Mouse (Mus musculus) limb, embryonic 11.5 days (tissue): ENCODE data around the gene 4933415A04Rik. TPM values are rescaled to one million over a fixed set of nuclear protein-coding genes. Genes with fewer than 3 reads are reported as not detected.
A peak's percentile ranks its signal among the peaks of the same experiment; 100 is the strongest.

Source experiments
- ATAC-seq: fragments of 200-750 bp; cut with Nextera tagmentation; 2 replicates; pipeline ENCODE4 v1.8.0; 2017; ENCODE audit warnings: low read depth; ENCODE audit not compliant: insufficient number of reproducible peaks, low FRiP score, low TSS enrichment
- DNase-seq: peaks from one replicate; pipeline ENCODE4 v3.0.0-alpha.2; 2015; ENCODE audit warnings: low spot score
- H3K27ac ChIP-seq: fragments of 300-500 bp; sonication (generic); replicated peaks from 2 replicates; pipeline ENCODE4 v1.5.1; 2014; ENCODE audit warnings: low read depth, mild to moderate bottlenecking, low read length
- H3K27me3 ChIP-seq: fragments of 300-500 bp; sonication (generic); 2 replicates; pipeline ENCODE4 v1.6.1; 2014; ENCODE audit warnings: mild to moderate bottlenecking, low read length, mixed read lengths; ENCODE audit not compliant: control insufficient read depth, insufficient read depth
- H3K36me3 ChIP-seq: fragments of 300-500 bp; sonication (generic); 2 replicates; pipeline ENCODE4 v1.6.1; 2014; ENCODE audit warnings: mild to moderate bottlenecking, low read length, moderate library complexity, mixed read lengths; ENCODE audit not compliant: control insufficient read depth, insufficient read depth
- H3K4me1 ChIP-seq: fragments of 300-500 bp; sonication (generic); 2 replicates; pipeline ENCODE4 v1.6.1; 2014; ENCODE audit warnings: low read length, mixed read lengths; ENCODE audit not compliant: control insufficient read depth, insufficient read depth
- H3K4me2 ChIP-seq: fragments of 300-500 bp; sonication (generic); 2 replicates; pipeline ENCODE4 v1.6.1; 2014; ENCODE audit warnings: low read depth, mild to moderate bottlenecking, moderate library complexity; ENCODE audit not compliant: severe bottlenecking
- H3K4me3 ChIP-seq: fragments of 300-500 bp; sonication (generic); 2 replicates; pipeline ENCODE4 v1.5.1; 2014; ENCODE audit warnings: low read depth, low read length
- H3K9ac ChIP-seq: fragments of 300-500 bp; sonication (generic); 2 replicates; pipeline ENCODE4 v1.6.1; 2014; ENCODE audit warnings: mild to moderate bottlenecking, low read length
- H3K9me3 ChIP-seq: fragments of 300-500 bp; sonication (generic); 2 replicates; pipeline ENCODE4 v1.6.1; 2016; ENCODE audit warnings: low read length; ENCODE audit not compliant: control insufficient read depth
- WGBS: fragments of 180-500 bp; shearing (Covaris S2); extraction: QIAGEN DNeasy Blood & Tissue Kit; methylation state at CpG from one replicate; pipeline ENCODE4 v1.1.7; 2014; 5-methylcytosine and 5-hydroxymethylcytosine counted together
- polyA plus RNA-seq: library from polyadenylated mRNA; unstranded; fragments of >200 nt; fragmentation: Nextera tagmentation; extraction: Ambion mirVana; gene quantifications from 2 replicates; pipeline ENCODE4 v1.2.1, GENCODE M21; 2014

Gene 4933415A04Rik
- polyA plus RNA-seq, 1 experiment from 2014 or later: 7.7 TPM

DNA sequence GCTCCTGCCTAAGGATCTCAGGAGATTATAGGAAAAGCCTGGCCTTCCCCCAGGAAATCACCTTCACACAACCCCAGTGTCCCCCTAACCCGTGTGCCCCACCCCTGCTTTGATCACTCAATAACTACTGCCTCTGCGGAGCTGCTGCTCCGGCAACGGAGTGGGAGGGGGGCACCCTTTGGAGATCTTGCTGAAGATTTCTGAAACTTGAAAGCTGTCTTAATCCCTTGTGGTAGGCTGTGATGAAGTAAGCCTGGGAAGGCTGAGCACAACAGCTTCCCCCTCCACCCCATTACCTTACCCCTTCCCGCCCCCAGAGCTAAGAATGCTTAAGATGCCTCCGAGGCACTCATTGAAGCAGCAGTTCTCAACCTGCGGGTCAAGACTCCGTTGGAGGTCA is 21.0 kb upstream of the 4933415A04Rik start:
- WGBS: 5% methylated on average over 8 of the region's 8 CpGs
- Histone ChIP-seq H3K27me3 (no peaks in the 10 kb centered on the region), H3K9me3 (no peaks in the 10 kb centered on the region), H3K4me1 (peaks cover 7% of the 10 kb centered on the region), H3K9ac (no peak overlapping the region), H3K4me3 (no peak overlapping the region), H3K36me3 (no peaks in the 10 kb centered on the region), H3K27ac (no peak overlapping the region), H3K4me2 (no peak overlapping the region)
- ATAC-seq (no peak), DNase-seq (no peak)

- Histone ChIP-seq H3K36me3 (no peaks in the 10 kb centered on the region), H3K27me3 (no peaks in the 10 kb centered on the region), H3K4me2 (no peak overlapping the region), H3K27ac (no peak overlapping the region), H3K4me1 (peaks cover 7% of the 10 kb centered on the region), H3K9ac (no peak overlapping the region), H3K4me3 (no peak overlapping the region), H3K9me3 (no peaks in the 10 kb centered on the region)
- DNase-seq (no peak), ATAC-seq (no peak)
- 63% methylated on average over 5 of the region's 5 CpGs for WGBS
Measured at GRCm38 (mm10) chr11:43566696-43567095, 20.1 kb upstream of the 4933415A04Rik start.

DNA sequence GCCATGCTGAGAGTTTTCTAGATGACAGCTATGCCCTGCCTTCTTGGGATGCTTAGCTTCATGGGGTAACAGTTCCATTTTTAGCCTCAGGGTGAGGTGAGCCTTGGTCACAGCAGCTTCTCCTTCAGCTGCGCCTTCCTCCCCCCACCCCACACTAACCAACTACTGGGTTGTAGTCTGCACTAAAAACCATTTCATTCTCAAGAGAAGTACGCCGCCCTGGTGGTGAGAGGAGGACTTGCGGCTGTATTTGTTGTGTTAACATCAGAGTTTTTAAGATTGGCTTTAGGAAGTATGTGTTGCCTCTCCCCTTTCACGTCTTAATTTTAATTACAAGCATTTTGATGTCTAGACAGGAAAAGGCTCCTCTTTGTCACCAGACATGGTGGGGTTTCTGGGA is 18.6 kb upstream of the 4933415A04Rik start:
- no peak for ATAC-seq
- no peak overlapping the region for H3K4me2 ChIP-seq
- H3K27ac ChIP-seq: no peak overlapping the region
- H3K9me3 ChIP-seq: no peaks in the 10 kb centered on the region
- no peaks in the 10 kb centered on the region for H3K27me3 ChIP-seq
- H3K36me3 ChIP-seq: no peaks in the 10 kb centered on the region
- WGBS: 77% methylated on average over 5 of the region's 5 CpGs
- H3K4me3 ChIP-seq: no peak overlapping the region
- H3K4me1 ChIP-seq: peaks cover 7% of the 10 kb centered on the region
- no peak overlapping the region for H3K9ac ChIP-seq
- DNase-seq: peak; percentile 43

- H3K4me1 ChIP-seq: peaks cover 7% of the 10 kb centered on the region
Measured at GRCm38 (mm10) chr11:43569188-43569587, 17.7 kb upstream of the 4933415A04Rik start.

DNA sequence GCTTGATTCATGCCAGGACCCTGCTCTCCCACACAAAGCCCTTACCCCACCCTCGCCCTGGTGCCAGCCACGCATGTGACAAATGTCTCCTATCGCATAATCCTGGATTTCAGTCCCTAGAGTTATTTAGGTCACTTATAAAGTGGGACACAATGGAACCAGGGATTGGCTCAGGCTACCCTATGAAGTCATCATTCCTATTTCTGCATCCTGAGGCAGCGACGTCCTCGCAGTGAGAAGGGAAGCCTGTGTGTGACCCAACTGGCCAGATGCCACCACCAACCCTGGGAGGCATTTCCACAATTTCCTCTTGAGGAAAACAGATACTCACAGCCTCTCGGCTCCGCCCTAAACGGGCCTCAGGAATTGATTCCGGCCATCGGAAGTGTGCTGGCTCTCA is 17.2 kb upstream of the 4933415A04Rik start:
- Histone ChIP-seq H3K9me3 (no peaks in the 10 kb centered on the region), H3K4me2 (no peak overlapping the region), H3K4me1 (peaks cover 7% of the 10 kb centered on the region), H3K36me3 (no peaks in the 10 kb centered on the region), H3K27me3 (no peaks in the 10 kb centered on the region), H3K9ac (no peak overlapping the region), H3K27ac (no peak overlapping the region), H3K4me3 (no peak overlapping the region)
- no peak for DNase-seq
- 80% methylated on average over 11 of the region's 11 CpGs for WGBS
- no peak for ATAC-seq

More at GRCm38 (mm10) chr11:43569188-43569587, 17.7 kb upstream of the 4933415A04Rik start:
- H3K27ac ChIP-seq: no peak overlapping the region
- no peak overlapping the region for H3K4me2 ChIP-seq
- no peak overlapping the region for H3K9ac ChIP-seq
- no peaks in the 10 kb centered on the region for H3K27me3 ChIP-seq
- no peaks in the 10 kb centered on the region for H3K36me3 ChIP-seq
- H3K4me3 ChIP-seq: no peak overlapping the region
- DNase-seq (no peak), ATAC-seq (no peak)
- 84% methylated on average over 5 of the region's 5 CpGs for WGBS
- H3K9me3 ChIP-seq: no peaks in the 10 kb centered on the region

DNA sequence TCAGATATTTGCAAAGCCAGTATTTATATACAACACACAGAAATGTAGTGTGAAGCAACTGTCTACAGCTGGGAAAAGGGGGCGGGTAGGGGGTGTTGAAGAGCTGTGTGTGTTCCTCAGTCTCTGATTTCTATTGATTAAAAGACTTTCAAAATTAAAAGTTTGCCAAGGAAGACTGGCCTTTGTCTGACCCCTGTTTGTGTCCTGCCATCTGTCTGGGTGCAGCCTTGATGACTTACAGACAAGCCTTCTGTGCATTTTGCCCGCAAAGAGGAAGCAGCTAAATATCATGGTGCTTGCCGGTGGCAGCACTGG is 11.8 kb upstream of the 4933415A04Rik start:
- Histone ChIP-seq H3K4me1 (peaks cover 5% of the 10 kb centered on the region; the same call in 1 of the 2 replicates), H3K9ac (peak overlapping the region; percentile 37), H3K27ac (peak overlapping the region; percentile 3; the same call in 1 of the 2 replicates), H3K4me2 (peak overlapping the region; percentile 15; the same call in 1 of the 2 replicates), H3K36me3 (no peaks in the 10 kb centered on the region), H3K4me3 (no peak overlapping the region), H3K27me3 (no peaks in the 10 kb centered on the region), H3K9me3 (no peaks in the 10 kb centered on the region)
- no peak; the same call in 1 of the 2 replicates for ATAC-seq
- DNase-seq: no peak
- 15% methylated on average over 3 of the region's 3 CpGs for WGBS

GRCm38 (mm10) chr11:43575376-43576151 is 11.3 kb upstream of the 4933415A04Rik start:
- Histone ChIP-seq H3K27ac (peak overlapping the region; percentile 3; the same call in 1 of the 2 replicates), H3K4me2 (peak overlapping the region; percentile 15; the same call in 1 of the 2 replicates), H3K27me3 (no peaks in the 10 kb centered on the region), H3K4me3 (no peak overlapping the region), H3K9ac (peak overlapping the region; percentile 37), H3K36me3 (no peaks in the 10 kb centered on the region), H3K9me3 (no peaks in the 10 kb centered on the region), H3K4me1 (peaks cover 5% of the 10 kb centered on the region; the same call in 1 of the 2 replicates)
- ATAC-seq (peak; percentile 73), DNase-seq (peak; percentile 42)
- 10% methylated on average over 9 of the region's 9 CpGs for WGBS

DNA sequence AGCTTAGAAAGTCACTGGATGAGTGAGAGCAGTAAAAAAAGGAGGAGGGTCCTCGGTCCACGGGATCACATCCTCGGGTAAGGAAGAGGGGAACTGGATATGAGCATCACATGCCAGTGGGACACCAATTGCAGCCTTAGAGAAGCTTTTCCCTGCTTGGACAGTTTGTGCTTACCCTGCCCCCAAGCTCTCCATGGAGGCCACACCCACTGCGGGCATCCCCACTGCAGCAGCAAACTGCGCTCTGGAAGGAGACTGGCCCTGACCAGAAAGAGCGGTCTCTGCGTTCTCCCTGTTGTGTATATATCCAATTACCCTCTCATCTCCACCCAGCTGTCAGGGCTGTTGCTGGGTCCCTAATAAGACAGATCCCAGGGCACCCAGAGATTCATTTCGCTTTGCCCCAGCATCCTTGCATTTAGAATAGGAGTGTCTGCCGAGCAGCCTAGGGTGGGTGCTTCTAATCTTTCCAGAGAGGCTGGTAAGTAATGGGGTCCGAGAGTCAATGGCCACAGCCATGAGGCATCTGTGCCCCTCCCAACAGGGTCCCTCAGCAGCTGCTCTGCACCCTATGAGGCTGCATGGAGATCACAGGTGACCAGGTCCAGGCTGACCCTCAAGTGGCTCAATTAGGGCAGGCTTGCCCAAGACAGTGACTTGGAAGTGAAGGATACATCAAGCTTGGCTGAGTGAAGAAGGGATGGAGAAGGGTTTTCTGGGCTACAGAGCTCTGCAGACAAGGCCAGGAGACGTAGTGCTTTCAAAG is 8.9 kb upstream of the 4933415A04Rik start:
- peaks cover 5% of the 10 kb centered on the region; the same call in 1 of the 2 replicates for H3K4me1 ChIP-seq
- ATAC-seq: no peak
- no peaks in the 10 kb centered on the region for H3K9me3 ChIP-seq
- H3K36me3 ChIP-seq: peaks cover 3% of the 10 kb centered on the region; the same call in 1 of the 2 replicates
- WGBS: 61% methylated on average over 11 of the region's 11 CpGs
- no peak overlapping the region for H3K4me3 ChIP-seq
- H3K9ac ChIP-seq: no peak overlapping the region
- H3K4me2 ChIP-seq: no peak overlapping the region
- no peak for DNase-seq
- H3K27me3 ChIP-seq: no peaks in the 10 kb centered on the region
- no peak overlapping the region for H3K27ac ChIP-seq
